In the genomic region with DNA sequence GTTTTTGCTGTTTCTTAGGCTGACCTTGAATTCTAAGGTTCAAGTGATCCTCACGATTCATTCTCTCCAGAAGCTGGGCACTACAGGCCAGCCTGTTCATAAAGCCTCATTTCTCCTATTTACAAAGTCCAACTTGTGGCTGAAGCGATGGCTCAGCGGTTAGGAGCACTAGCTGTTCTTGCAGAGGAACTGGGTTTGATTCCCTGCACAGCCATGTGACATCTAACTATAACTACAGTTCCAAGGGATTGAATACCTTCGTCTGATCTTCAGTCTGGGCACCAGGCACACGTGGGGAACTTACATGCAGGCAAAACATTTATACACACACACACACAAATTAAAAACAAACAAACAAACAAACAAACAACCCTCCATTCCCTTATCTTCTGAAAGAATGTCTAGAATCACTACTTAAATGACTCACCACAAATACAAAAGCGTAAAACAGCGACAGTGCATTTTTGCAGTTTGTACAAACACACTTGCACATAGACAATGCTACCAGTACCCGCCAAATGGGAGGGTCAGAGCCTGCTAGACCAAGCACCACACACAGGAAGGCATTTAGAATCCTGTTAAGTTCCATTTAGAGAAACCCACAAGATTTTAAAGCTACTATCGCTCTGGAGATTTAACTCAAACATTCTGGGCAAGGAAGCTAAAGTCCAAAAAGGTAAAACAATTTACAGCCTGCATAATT, we compare ENCODE assay signal across 7 mouse cellular contexts. TPM values are rescaled to one million over a fixed set of nuclear protein-coding genes. Genes with fewer than 3 reads are reported as not detected.
A peak's percentile ranks its signal among the peaks of the same experiment; 100 is the strongest.
DNase-seq lines count a peak whose midpoint lies in the region; ATAC-seq and TF ChIP-seq lines count a peak whose summit lies in the region.

No protein-coding gene starts in this region.

- H3K9me3 ChIP-seq in lung, embryonic 15.5 days, result no peaks in the 10 kb centered on the region
- H3K9me3 ChIP-seq in embryonic facial prominence, embryonic 15.5 days (replicated peaks), result no peaks in the 10 kb centered on the region
- H3K9me3 ChIP-seq in intestine, postnatal 0 days (ENCODE audit: control insufficient read depth), result no peaks in the 10 kb centered on the region

- no peak overlapping the region for H3K9ac ChIP-seq in lung, embryonic 15.5 days
- H3K9ac ChIP-seq in embryonic facial prominence, embryonic 15.5 days, result no peak overlapping the region
- H3K9ac ChIP-seq in intestine, postnatal 0 days (ENCODE audit: low read depth, low read length), result no peak overlapping the region

- no peak for DNase-seq in lung, adult 18-20 months
- DNase-seq in cerebellum, adult 18-20 months, result no peak

- no peaks in the 10 kb centered on the region for H3K36me3 ChIP-seq in lung, embryonic 15.5 days
- no peaks in the 10 kb centered on the region for H3K36me3 ChIP-seq in embryonic facial prominence, embryonic 15.5 days
- no peaks in the 10 kb centered on the region for H3K36me3 ChIP-seq in intestine, postnatal 0 days (ENCODE audit: control insufficient read depth, insufficient read depth)

- TF ChIP-seq CTCF in intestine, postnatal 0 days (IDR thresholded peaks at IDR 0.05; ENCODE audit: low read depth), result no peak
- no peak for TF ChIP-seq CTCF in olfactory bulb, adult 2 months (IDR thresholded peaks at IDR 0.05; ENCODE audit: insufficient read depth, low read depth, low read length)

- H3K27ac ChIP-seq in lung, embryonic 15.5 days, result peak overlapping the region; percentile 97; the same call in 1 of the 2 replicates
- H3K27ac ChIP-seq in embryonic facial prominence, embryonic 15.5 days (replicated peaks), result no peak overlapping the region
- no peak overlapping the region; the same call in 1 of the 2 replicates for H3K27ac ChIP-seq in intestine, postnatal 0 days (ENCODE audit: low read depth, low read length)
- 0 out of 2 replicates have a peak overlapping the region, but pooled peaks have one; percentile 31 for H3K27ac ChIP-seq in olfactory bulb, adult 2 months (ENCODE audit: insufficient read depth, low read depth, low read length)

- TF ChIP-seq POLR2A in olfactory bulb, adult 2 months (IDR thresholded peaks at IDR 0.05; ENCODE audit: insufficient read depth, low read depth, low read length), result no peak

- H3K4me3 ChIP-seq in lung, embryonic 15.5 days, result no peak overlapping the region
- H3K4me3 ChIP-seq in embryonic facial prominence, embryonic 15.5 days (replicated peaks), result no peak overlapping the region
- no peak overlapping the region for H3K4me3 ChIP-seq in intestine, postnatal 0 days (ENCODE audit: low read depth, low read length)
- H3K4me3 ChIP-seq in olfactory bulb, adult 2 months (ENCODE audit: insufficient read depth, low read depth, low read length), result no peak overlapping the region

- no peaks in the 10 kb centered on the region for H3K27me3 ChIP-seq in lung, embryonic 15.5 days
- no peaks in the 10 kb centered on the region for H3K27me3 ChIP-seq in embryonic facial prominence, embryonic 15.5 days
- no peaks in the 10 kb centered on the region for H3K27me3 ChIP-seq in intestine, postnatal 0 days (replicated peaks; ENCODE audit: control insufficient read depth, insufficient read depth, low read length)

- WGBS in lung, embryonic 15.5 days, result 77% methylated on average over 9 of the region's 9 CpGs
- WGBS in embryonic facial prominence, embryonic 15.5 days, result 77% methylated on average over 9 of the region's 9 CpGs
- WGBS in intestine, postnatal 0 days, result 66% methylated on average over 9 of the region's 9 CpGs
- WGBS in olfactory bulb, adult 2 months, result 67% methylated on average over 9 of the region's 9 CpGs

- ATAC-seq in lung, embryonic 15.5 days (ENCODE audit: borderline replicate concordance, extremely low read depth, low FRiP score, low TSS enrichment), result no peak
- ATAC-seq in embryonic facial prominence, embryonic 15.5 days (ENCODE audit: insufficient number of reproducible peaks, low FRiP score, low TSS enrichment, low read depth), result no peak
- no peak for ATAC-seq in intestine, postnatal 0 days
- no peak for ATAC-seq in erythroid progenitor cell, adult 5-6 weeks (replicated peaks; ENCODE audit: low FRiP score, poor library complexity, severe bottlenecking)

- peak overlapping the region; percentile 71; the same call in 1 of the 2 replicates for H3K4me2 ChIP-seq in lung, embryonic 15.5 days
- 0 out of 2 replicates have a peak overlapping the region, but pooled peaks have one; percentile 57 for H3K4me2 ChIP-seq in embryonic facial prominence, embryonic 15.5 days (replicated peaks)
- peak overlapping the region; percentile 70 for H3K4me2 ChIP-seq in intestine, postnatal 0 days (replicated peaks; ENCODE audit: low read depth)

- H3K4me1 ChIP-seq in lung, embryonic 15.5 days, result peaks cover 37% of the 10 kb centered on the region
- H3K4me1 ChIP-seq in embryonic facial prominence, embryonic 15.5 days, result peaks cover 30% of the 10 kb centered on the region
- peaks cover 7% of the 10 kb centered on the region for H3K4me1 ChIP-seq in intestine, postnatal 0 days (replicated peaks; ENCODE audit: control insufficient read depth, insufficient read depth, low read length)
- peaks cover 11% of the 10 kb centered on the region; the same call in 1 of the 2 replicates for H3K4me1 ChIP-seq in olfactory bulb, adult 2 months (ENCODE audit: control insufficient read depth, insufficient read depth, low read length)

RNA-seq across cellular contexts. Expression of a gene that starts 1.1 kb away (rescaled TPM):
- 3.4 and 3.6 TPM in 2 replicates for polyA plus RNA-seq in lung, embryonic 15.5 days (2015; fragmentation: Nextera tagmentation; extraction: Ambion mirVana)
- 3.9 and 4.5 TPM in 2 replicates for polyA plus RNA-seq in embryonic facial prominence, embryonic 15.5 days (2015; fragmentation: Nextera tagmentation; extraction: Ambion mirVana)
- polyA plus RNA-seq in intestine, postnatal 0 days (2015; fragmentation: Nextera tagmentation; extraction: Ambion mirVana), result 7.8 and 8.5 TPM in 2 replicates
- not detected in 2 replicates for polyA plus RNA-seq in olfactory bulb, adult 2 months (2012; ENCODE audit: insufficient read depth, insufficient read length, low replicate concordance, missing spikeins)
- total RNA-seq in erythroid progenitor cell, adult 5-6 weeks (2015; ENCODE audit: low replicate concordance), result 12.6 and 15.9 TPM in 2 replicates
- total RNA-seq in erythroid progenitor cell, adult 5-6 weeks (2017; ENCODE audit: low replicate concordance), result 5.9 and 9.5 TPM in 2 replicates

Comparison
In these comparisons a context has a peak if more than half of its experiments do, and no peak if none do; other contexts are left out.
1. H3K27ac ChIP-seq: peak in lung, embryonic 15.5 days (single experiment) and olfactory bulb, adult 2 months (single experiment); none in embryonic facial prominence, embryonic 15.5 days (single experiment) and intestine, postnatal 0 days (single experiment).
2. Peak in every context shown above with its lines, with median percentiles within 50 percentile points of each other: H3K4me2 ChIP-seq.